18 mouse cellular contexts compared by ENCODE assay signal in the genomic region with DNA sequence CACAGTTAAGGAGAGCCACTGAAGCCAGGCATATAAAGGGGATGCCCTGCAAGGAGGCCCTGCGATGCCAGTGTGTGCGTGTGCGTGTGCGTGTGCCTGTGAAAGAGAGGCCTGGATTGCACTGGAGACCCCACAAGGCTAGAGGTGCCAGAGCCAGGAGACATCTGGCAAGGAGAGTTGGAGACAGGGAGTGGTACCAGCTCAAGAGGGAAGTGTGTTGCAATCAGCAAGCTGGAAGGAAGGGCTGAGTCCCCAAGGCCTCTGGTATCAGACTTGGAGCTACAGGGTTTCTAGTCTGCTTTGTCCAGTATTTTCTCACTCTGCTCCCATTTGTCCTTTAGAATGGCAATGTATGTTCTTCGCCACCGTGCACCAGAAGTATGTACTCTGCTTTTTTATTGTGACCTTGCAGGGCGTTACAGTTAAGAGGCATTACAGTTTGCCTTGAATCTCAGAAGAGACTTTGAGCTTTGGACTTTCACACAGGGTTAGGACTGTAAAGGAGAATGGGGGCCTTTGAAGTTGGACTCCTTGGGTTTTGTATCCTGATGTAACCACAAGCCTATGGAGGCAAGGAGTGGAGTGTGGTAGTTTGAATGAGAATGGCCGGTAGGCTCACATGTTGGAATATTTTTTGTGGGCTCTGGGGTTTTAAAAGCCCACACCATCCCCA. TPM values are rescaled to one million over a fixed set of nuclear protein-coding genes. Genes with fewer than 3 reads are reported as not detected.
DNase-seq lines count a peak whose midpoint lies in the region; ATAC-seq and TF ChIP-seq lines count a peak whose summit lies in the region.
"Had no signal": no experiment of that assay in that cellular context is flagged by ENCODE, and none has a peak within 500 bp of the region (broad histone marks: within the 10 kb centered on the region; RNA-seq: fewer than 3 reads in every experiment).

No protein-coding gene starts in this region.

- H3K9ac ChIP-seq in lung, embryonic 15.5 days, result no peak overlapping the region
- H3K9ac ChIP-seq: embryonic facial prominence, embryonic 12.5 days; forebrain, embryonic 15.5 days; midbrain, embryonic 15.5 days had no signal

- no peaks in the 10 kb centered on the region for H3K36me3 ChIP-seq in lung, embryonic 15.5 days
- no peaks in the 10 kb centered on the region for H3K36me3 ChIP-seq in myocyte (ENCODE audit: control insufficient read depth, insufficient read depth)
- H3K36me3 ChIP-seq: embryonic facial prominence, embryonic 12.5 days; forebrain, embryonic 15.5 days; hindbrain, embryonic 10.5 days; midbrain, embryonic 15.5 days had no signal

- H3K27ac ChIP-seq in lung, embryonic 15.5 days, result no peak overlapping the region
- H3K27ac ChIP-seq: embryonic facial prominence, embryonic 12.5 days; forebrain, embryonic 15.5 days; hindbrain, embryonic 10.5 days; midbrain, embryonic 15.5 days had no signal

- H3K4me1 ChIP-seq in lung, embryonic 15.5 days, result 0 out of 2 replicates have a peak, but pooled peaks cover 8% of the 10 kb centered on the region
- H3K4me1 ChIP-seq: embryonic facial prominence, embryonic 12.5 days; forebrain, embryonic 15.5 days; hindbrain, embryonic 10.5 days; midbrain, embryonic 15.5 days had no signal

- H3K79me2 ChIP-seq in myocyte (ENCODE audit: control insufficient read depth, insufficient read depth), result no peaks in the 10 kb centered on the region

- 0 out of 2 replicates have a peak, but pooled peaks have one; percentile 39 for ATAC-seq in lung, embryonic 15.5 days (ENCODE audit: borderline replicate concordance, extremely low read depth, low FRiP score, low TSS enrichment)
- ATAC-seq: activated CD4-positive, CD25-positive, alpha-beta regulatory T cell, adult 4 months; forebrain, embryonic 15.5 days; midbrain, embryonic 15.5 days had no signal

- H3K27me3 ChIP-seq in lung, embryonic 15.5 days, result no peaks in the 10 kb centered on the region
- H3K27me3 ChIP-seq in myocyte (ENCODE audit: control insufficient read depth, insufficient read depth, insufficient read length), result peaks cover 51% of the 10 kb centered on the region
- H3K27me3 ChIP-seq: embryonic facial prominence, embryonic 12.5 days; forebrain, embryonic 15.5 days; midbrain, embryonic 15.5 days had no signal

- H3K4me2 ChIP-seq in lung, embryonic 15.5 days, result no peak overlapping the region
- no peak overlapping the region for H3K4me2 ChIP-seq in myocyte (ENCODE audit: low read depth)
- H3K4me2 ChIP-seq: embryonic facial prominence, embryonic 12.5 days; forebrain, embryonic 15.5 days; midbrain, embryonic 15.5 days had no signal

- DNase-seq in heart, adult 18-20 months, result peak; percentile 30 to 54
- no peak for DNase-seq in heart, adult 8-10 months (ENCODE audit: low spot score)
- DNase-seq in fibroblast of lung, adult 2 months (ENCODE audit: low read depth), result peak; percentile 44
- no peak for DNase-seq in layer of hippocampus, postnatal 14 days (ENCODE audit: low spot score in 2 of 2)
- DNase-seq in kidney, adult 8-10 months, result no peak
- no peak for DNase-seq in right cerebral cortex, postnatal 14 days
- DNase-seq: cerebellum, postnatal 36 days; layer of hippocampus, adult 9-11 months; thymus, postnatal 36 days had no signal

- H3ac ChIP-seq in myocyte (ENCODE audit: control insufficient read depth, insufficient read length), result no peak overlapping the region

- TF ChIP-seq POLR2A in myocyte (IDR thresholded peaks at IDR 0.05; ENCODE audit: insufficient read length, low read depth), result no peak

- WGBS in lung, embryonic 15.5 days, result 75% methylated on average over 8 of the region's 8 CpGs

- H3K4me3 ChIP-seq in lung, embryonic 15.5 days, result no peak overlapping the region
- H3K4me3 ChIP-seq in myocyte, result no peak overlapping the region
- H3K4me3 ChIP-seq: embryonic facial prominence, embryonic 12.5 days; forebrain, embryonic 15.5 days; hindbrain, embryonic 10.5 days; midbrain, embryonic 15.5 days had no signal

- no peaks in the 10 kb centered on the region for H3K9me3 ChIP-seq in lung, embryonic 15.5 days
- H3K9me3 ChIP-seq: embryonic facial prominence, embryonic 12.5 days; forebrain, embryonic 15.5 days; hindbrain, embryonic 10.5 days; midbrain, embryonic 15.5 days had no signal

TF ChIP-seq in myocyte, 11 proteins besides CTCF, POLR2A, EP300 and RAD21:
- no peak for TF ChIP-seq SRF (IDR thresholded peaks at IDR 0.05; ENCODE audit: control insufficient read depth, insufficient read length, low read depth)
- no peak for TF ChIP-seq REST (IDR thresholded peaks at IDR 0.05; ENCODE audit: insufficient read depth, insufficient read length)
- TF ChIP-seq E2F4 (IDR thresholded peaks at IDR 0.05; ENCODE audit: insufficient read depth), result no peak
- no peak for TF ChIP-seq MYOG (IDR thresholded peaks at IDR 0.05; ENCODE audit: control insufficient read depth in 1 of 3, insufficient read depth in 1 of 3, insufficient read length in 2 of 3, low read depth in 2 of 3)
- TF ChIP-seq CEBPB (IDR thresholded peaks at IDR 0.05; ENCODE audit: insufficient read depth, poor library complexity, severe bottlenecking), result 0 out of 2 replicates have a peak, but pooled peaks have one; percentile 53
- TF ChIP-seq TCF12 (IDR thresholded peaks at IDR 0.05; ENCODE audit: insufficient read depth, poor library complexity, severe bottlenecking), result no peak
- TF ChIP-seq TCF3 (IDR thresholded peaks at IDR 0.05; ENCODE audit: insufficient read length, low read depth), result no peak
- no peak for TF ChIP-seq USF1 (IDR thresholded peaks at IDR 0.05; ENCODE audit: low read depth)

RNA-seq across cellular contexts. Expression of a gene that starts 1.6 kb away (rescaled TPM):
- under 1 TPM; 0.07 to 0.15 TPM for total RNA-seq in heart, adult 18-20 months (2021)
- under 1 TPM; 0.08 to 0.50 (median 0.15) TPM for total RNA-seq in heart, adult 8-10 months (2022)
- polyA plus RNA-seq in lung, embryonic 15.5 days (2015; fragmentation: Nextera tagmentation; extraction: Ambion mirVana), result 0.03 TPM in 1 of 2 replicates, not detected in the other
- 0.22 TPM for polyA plus RNA-seq in myocyte (2012; fragmentation: generic; extraction: Trizol)
- under 1 TPM; 0.02 to 0.07 TPM for total RNA-seq in layer of hippocampus, postnatal 14 days (2021)
- polyA plus RNA-seq: activated CD4-positive, CD25-positive, alpha-beta regulatory T cell, adult 4 months; embryonic facial prominence, embryonic 12.5 days; forebrain, embryonic 15.5 days; hindbrain, embryonic 10.5 days; limb, embryonic 11.5 days; liver, embryonic 16.5 days; midbrain, embryonic 15.5 days had no signal

RNA-seq across cellular contexts. Expression of a gene that starts 4.6 kb away (rescaled TPM):
- total RNA-seq in heart, adult 18-20 months (2021), result 10 to 100 TPM; 55.7 to 58.9 TPM
- 10 to 100 TPM; 41.2 to 61.1 (median 53.9) TPM for total RNA-seq in heart, adult 8-10 months (2022)
- polyA plus RNA-seq in lung, embryonic 15.5 days (2015; fragmentation: Nextera tagmentation; extraction: Ambion mirVana), result 30.8 and 31.3 TPM in 2 replicates
- polyA plus RNA-seq in myocyte (2012; fragmentation: generic; extraction: Trizol), result 15.9 TPM
- 10 to 100 TPM; 52.3 to 56.8 TPM for total RNA-seq in layer of hippocampus, postnatal 14 days (2021)

Comparison
In these comparisons a context has a peak if more than half of its experiments do, and no peak if none do; other contexts are left out.
1. DNase-seq: peak in heart, adult 18-20 months (2 of 2) and fibroblast of lung, adult 2 months (single experiment); none in heart, adult 8-10 months (single experiment), layer of hippocampus, postnatal 14 days (0 of 2), kidney, adult 8-10 months (0 of 2) and right cerebral cortex, postnatal 14 days (single experiment).